Mouse (Mus musculus) left cerebral cortex, postnatal 25 days (tissue): ENCODE measurements around the gene Arpc5. TPM values are rescaled to one million over a fixed set of nuclear protein-coding genes. Genes with fewer than 3 reads are reported as not detected.
A peak's percentile ranks its signal among the peaks of the same experiment; 100 is the strongest.

Experiments
- DNase-seq, 2 experiments: peaks; one replicate each; pipeline ENCODE4 v3.0.0; 2022; ENCODE audit warnings: low spot score in 2 of 2, mixed read lengths in 1 of 2
- intact Hi-C: fragments of 180-260 bp; cut with DNase I; formaldehyde crosslinking; loops from one replicate; pipeline ENCODE4 v1.15.1; 2025
- total RNA-seq, 2 experiments: library from RNA; stranded (reverse); gene quantifications; 2 replicates each; pipeline ENCODE4 v1.2.3; 2021

The Arpc5 gene
- total RNA-seq: 100 to 1,000 TPM; 101 to 107 TPM

DNA sequence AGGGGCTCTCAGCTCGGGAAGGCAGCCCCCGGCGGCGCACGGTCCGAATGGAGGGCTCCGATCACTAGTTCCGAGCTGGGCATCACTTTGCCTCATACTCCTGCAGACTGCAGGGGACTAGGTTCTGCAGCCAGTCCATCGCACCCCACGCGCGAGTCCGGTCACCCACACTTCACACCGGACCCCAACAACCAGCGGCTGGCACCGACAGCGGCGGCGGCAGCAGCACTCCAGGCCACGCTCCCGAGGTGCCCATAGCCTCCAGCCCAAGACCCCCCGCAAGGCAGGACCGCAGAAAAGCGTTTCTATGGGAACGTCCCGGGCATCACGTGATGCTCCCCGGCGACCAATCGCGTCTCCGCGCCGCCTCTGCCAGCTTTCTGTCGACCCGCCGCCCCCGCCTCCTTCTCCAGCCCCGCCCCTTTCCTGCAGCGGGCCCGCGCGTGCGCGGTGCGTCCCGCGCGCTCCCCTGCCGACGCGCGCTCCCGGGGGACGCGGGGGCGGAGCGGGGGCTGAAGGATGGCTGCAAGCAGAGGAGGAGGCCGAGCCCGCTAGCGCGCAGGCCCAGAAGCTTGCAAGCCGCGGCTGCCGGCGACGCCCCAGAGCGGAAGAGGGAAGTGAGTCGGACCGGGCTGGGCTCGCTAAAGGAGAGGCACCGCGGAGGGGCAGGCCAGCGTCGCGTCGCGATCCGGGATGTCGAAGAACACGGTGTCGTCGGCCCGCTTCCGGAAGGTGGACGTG, at the start of gene Arpc5, which contains the start of gene Rgl1:
TSS of gene Arpc5 (plus strand) at position 511 of the 741 bp plus-strand sequence.
TSS of gene Rgl1 (minus strand) at position 320 of the 741 bp plus-strand sequence.
- intact Hi-C loops: loop anchor here (1.0 to 2.0 kb wide), 2 partner anchors 137 to 241 kb away; no protein-coding TSS in a partner anchor
- peak; percentile 96 to 98 for DNase-seq

GRCm38 (mm10) chr1:152717329-152717728, 49.0 kb upstream of the Arpc5 start:
- no peak for DNase-seq

DNA sequence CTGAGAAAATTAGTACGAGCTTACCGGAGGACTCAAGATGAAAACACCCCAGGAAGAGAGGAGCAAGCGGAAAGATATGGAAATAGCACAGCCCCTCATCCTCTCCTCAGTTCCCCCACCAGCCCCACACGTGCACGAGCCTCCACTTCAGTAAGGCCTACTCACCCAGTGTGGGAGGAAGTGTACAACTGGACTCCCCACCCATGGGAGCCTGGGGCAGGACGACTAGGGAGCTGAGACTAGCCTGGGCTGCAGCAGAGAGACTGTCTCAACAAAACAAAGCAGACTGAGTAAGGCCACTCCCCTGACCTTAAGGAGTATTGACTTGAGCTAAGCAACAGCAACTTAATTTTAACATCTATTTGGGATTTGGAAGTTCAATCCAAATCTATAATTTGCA, 48.1 kb upstream of the Arpc5 start:
- DNase-seq: no peak

More at GRCm38 (mm10) chr1:152717329-152717728, 49.0 kb upstream of the Arpc5 start:
- intact Hi-C loops: no loop called here

GRCm38 (mm10) chr1:152720969-152721368, 45.4 kb upstream of the Arpc5 start:
- intact Hi-C loops: no loop called here
- no peak for DNase-seq

More for the DNA sequence above, 48.1 kb upstream of the Arpc5 start:
- intact Hi-C loops: no loop called here

DNA sequence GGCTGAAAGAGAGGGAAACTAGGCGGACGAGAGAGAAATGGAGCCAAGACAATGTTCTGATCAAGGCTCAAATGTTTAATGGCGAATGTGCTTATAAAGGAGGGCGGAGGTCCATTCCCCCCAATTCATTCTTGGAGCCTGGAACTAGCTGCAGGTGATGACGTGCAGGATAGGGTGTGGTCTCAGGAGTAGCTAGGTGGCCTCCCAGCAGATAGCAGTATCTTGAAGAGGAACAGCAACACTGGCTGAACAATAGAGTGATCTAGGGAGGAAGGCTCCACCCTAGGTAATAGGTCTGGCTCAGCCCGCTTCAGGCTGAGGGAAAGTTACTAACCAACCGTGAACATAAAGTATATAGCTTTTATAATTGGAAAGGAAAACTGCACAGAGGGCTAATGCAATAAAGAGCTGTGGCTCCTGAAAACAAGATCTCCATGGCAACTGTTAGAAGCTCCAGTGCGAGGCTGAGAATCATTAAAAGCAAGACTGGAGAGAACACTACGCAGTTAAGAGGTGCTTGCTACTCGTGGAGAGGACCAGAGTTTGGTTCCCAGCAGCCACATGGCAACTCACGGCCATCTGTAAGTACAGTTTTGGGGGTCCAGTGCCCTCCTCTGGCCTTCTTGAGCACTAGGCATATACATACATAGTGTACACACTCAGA, 44.7 kb upstream of the Arpc5 start:
- peak in 1 of 2 experiments; percentile 14 for DNase-seq
- intact Hi-C loops: no loop called here

DNA sequence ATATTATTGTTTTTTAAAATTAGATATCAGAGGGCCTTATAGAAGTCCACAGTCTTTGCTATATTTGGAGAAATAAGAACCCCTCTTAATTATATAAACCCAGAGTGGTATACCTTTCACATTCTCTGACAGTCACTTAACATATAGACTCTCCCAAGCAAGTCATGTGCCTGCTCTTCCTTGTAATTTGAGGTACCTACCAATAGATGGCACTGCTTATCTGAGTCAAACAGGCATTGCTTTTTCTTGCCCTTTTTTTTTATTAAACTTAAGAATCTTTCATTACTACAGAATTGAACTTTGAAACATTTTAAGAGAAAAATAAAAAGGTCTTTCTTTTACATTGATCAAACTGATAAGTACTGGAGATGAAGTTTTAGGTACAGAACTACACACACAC, 42.1 kb upstream of the Arpc5 start:
- intact Hi-C loops: no loop called here
- no peak for DNase-seq

DNA sequence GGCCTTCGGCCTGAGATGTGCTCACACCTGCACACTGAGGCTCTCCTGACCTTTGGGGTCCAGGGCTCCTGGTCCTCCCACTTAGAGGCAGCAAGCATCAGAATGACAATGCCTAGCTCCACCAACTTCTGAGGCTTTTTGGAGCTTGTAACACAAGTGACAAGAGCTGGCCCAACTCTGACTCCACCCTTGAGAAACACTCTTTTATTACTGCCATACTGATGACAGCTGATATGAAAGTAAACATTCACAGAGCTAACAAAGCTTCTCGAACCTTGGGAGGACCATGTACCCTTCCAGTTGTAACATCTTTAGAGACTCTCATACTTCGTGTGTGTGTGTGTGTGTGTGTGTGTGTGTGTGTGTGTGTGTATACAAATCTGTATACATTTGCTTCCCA, 40.2 kb upstream of the Arpc5 start:
- intact Hi-C loops: no loop called here

DNA sequence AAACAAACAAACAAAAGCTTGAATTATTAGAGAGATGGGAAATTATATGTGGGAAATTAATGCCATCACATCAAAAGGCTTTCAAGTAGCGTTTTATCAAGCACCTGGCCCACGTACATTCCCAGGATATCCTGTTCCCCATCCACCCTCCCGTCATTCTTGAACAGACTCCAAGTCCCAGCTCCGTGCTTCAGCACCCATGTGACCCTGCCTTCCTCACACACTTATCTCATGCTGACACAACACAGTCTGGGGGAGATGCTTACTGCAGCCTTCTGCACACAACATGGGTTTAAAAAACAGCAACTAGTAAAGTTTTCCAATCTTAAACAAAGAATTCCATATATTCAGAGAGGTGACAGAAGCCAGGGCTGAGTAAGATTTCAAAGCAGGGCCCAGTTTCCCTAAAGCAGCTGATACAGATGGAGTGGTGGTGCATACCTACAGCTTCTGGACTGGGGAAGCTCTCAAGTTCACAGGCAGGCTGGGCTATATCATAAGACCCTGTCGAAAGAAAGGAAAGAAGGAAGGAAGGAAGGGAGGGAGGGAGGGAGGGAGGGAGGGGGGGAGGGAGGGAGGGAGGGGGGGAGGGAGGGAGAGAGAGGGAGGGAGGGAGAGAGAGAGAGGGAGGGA, 38.6 kb upstream of the Arpc5 start:
- intact Hi-C loops: no loop called here
- DNase-seq: no peak

More for the DNA sequence above, 40.2 kb upstream of the Arpc5 start:
- DNase-seq: no peak

- no peak for DNase-seq
- intact Hi-C loops: no loop called here
These were observed 27.5 kb upstream of the Arpc5 start for GRCm38 (mm10) chr1:152738793-152739192.

DNA sequence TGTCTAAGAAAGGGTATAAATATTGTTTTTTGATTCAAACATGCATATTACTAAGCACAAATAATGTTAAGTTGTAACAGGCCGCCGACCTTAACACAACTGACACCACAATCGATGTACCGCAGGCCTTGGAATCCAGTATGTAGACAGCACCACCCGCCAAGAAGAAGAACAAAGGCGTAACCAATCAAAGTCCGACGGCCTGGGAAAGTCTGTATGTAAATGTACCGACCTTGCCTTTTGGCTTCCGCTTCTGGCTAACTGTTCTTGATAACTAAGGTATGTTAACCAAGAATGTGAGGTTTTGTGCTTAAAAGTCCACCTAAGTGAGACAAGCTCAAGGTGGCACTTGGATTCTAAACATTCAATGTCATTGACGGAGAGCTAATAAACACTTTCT, 27.0 kb upstream of the Arpc5 start:
- no peak for DNase-seq
- intact Hi-C loops: no loop called here

DNA sequence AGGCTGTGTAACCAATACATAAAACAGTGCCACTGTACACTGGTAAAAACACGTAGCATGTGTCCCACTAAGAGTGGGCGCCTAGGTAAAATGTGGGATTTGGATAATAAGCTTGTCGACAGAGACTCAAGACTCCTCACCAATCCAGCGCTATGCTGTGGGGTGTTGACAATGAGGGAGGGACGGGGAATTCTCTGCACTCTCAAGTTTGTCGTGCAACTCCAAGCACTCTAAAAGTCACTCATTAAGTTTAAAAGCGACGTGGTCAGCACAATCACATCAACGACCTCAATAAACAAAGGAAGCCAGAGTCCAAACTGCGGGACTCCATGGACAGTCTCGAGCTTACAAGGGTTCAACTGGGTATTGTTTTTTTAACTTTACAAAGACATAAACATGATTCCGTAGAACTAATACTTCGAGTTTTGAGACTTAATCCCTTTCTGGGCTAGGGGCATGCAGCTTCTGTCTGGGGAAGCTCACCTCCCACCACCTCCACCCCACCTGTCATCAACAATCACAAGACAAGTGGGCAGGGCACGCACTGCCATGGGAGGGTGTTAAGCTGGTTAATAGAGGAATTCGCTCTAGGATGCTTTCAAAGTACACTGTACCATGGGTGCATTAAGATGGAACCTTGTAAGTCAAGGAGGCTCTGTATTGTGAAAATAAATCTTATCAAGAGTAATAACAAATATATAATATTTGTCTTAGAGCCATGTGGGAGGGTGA, 23.1 kb upstream of the Arpc5 start:
- intact Hi-C loops: no loop called here
- DNase-seq: no peak

DNA sequence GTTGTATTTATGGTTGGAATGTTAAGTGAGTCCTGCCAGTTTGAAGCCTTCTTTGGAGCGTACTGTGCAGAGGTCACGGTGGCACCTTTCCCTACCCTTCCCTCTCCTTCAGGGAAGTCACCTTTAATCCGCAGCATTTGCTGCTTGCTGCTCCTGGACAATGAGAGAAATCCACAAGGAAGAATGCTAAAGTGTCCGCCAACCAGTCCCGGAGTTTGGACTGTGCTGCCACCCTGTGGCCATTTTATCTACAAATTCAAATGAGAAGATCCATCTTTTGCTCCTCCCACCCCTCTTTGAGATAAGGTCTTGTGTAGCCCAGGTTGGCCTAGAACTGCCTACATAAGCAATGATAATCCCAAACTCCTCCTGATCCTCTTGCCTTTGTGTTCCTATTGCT, 19.9 kb upstream of the Arpc5 start:
- peak; percentile 81 to 91 for DNase-seq
- intact Hi-C loops: loop anchor here (1.0 kb wide), 1 partner anchor 221 kb away; no protein-coding TSS in a partner anchor

DNA sequence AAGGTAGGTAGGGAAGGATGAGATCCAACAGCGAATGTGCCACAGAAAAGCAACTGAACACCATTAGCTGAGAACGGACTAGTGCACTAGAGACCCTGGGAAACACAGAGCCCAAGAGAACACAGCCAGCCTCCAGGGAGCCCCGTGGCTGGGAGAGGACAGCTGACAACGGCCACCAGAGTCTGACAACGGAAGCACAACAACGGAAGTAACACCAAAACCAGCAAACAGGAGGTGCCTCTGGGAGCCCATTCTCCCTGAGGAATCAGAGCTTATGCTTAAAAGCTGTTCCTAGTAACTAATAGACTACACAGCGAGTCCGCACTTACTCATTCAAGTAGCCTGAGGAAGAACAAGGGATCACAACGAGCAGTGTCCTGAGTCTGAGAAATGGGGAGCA, 17.1 kb upstream of the Arpc5 start:
- intact Hi-C loops: no loop called here

GRCm38 (mm10) chr1:152750312-152750965, 15.9 kb upstream of the Arpc5 start, which contains the start of gene Apobec4:
Gene Apobec4, plus strand, starts transcription at chr1:152750551.
- intact Hi-C loops: loop anchor here (10.0 kb wide), 1 partner anchor 356 kb away; the partner anchor contains the start of gene Colgalt2
- DNase-seq: peak; percentile 60 to 82

More for the DNA sequence above, 17.1 kb upstream of the Arpc5 start:
- DNase-seq: no peak

- no peak for DNase-seq
- intact Hi-C loops: no loop called here
These were observed 4.6 kb upstream of the Arpc5 start for GRCm38 (mm10) chr1:152761791-152762190.

DNA sequence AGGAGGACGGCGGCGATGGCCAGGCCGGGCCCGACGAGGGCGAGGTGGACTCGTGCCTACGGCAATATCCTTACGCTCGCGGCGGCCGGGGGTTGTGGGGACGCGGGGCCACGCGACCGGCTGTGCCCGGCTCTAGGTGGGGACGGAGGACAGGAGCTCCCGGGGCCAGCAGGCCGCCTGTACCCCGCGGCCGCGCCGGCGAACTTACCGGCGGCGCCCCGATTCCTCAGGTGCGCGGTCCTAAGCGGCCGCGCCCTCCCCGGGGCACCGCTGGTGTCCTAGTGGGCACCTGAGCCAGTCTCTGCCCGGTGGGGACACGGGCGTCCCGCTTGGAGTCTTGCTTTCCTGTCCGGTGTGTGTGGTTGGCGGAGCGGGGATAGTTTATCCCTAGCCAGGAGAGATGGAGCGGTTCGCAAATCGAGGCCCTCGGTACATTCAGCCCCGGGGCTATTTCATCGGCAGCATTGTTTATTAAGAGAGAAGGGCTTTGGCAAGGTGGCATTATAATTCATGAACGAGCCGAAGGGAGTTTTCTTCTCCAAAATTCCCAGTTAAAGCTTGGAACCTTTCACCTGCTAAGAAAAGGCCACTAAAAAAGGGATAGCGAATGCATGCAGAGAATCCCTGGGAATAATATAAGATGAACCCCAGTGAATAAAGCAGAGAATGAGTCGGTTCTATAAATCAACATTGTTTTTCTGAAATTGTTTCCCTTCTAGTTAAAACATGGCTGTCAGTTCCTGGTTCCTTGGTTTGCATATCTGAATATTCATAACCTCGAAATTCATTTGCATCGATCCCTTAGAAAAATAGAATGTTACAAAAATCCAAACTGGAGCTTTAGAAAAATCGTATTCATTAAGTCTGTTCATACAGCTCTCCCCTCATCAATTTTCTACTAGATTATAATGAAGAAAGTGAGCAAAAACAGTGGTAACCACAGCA, 734 bp downstream of the Arpc5 start:
- DNase-seq: peak in 1 of 2 experiments; percentile 28

GRCm38 (mm10) chr1:152767749-152768488, 1.6 kb downstream of the Arpc5 start:
- peak; percentile 84 to 94 for DNase-seq
- intact Hi-C loops: loop anchor here (2.0 kb wide), 1 partner anchor 243 kb away; no protein-coding TSS in a partner anchor

More for the DNA sequence above, 734 bp downstream of the Arpc5 start:
- intact Hi-C loops: loop anchor here (1.0 to 2.0 kb wide), 2 partner anchors 136 to 242 kb away; no protein-coding TSS in a partner anchor
